Mouse (Mus musculus) lung, adult 2 months (tissue): ENCODE results near the gene Tchp.

ENCODE experiments used
- CTCF ChIP-seq: fragments of 200-500 bp; IDR thresholded peaks from 2 replicates; pipeline ENCODE4 v1.5.1; 2011; ENCODE audit warnings: mild to moderate bottlenecking, low read length, control low read depth; ENCODE audit not compliant: insufficient read depth
- POLR2A ChIP-seq: fragments of 200-500 bp; IDR thresholded peaks from 2 replicates; pipeline ENCODE4 v1.6.1; 2011; ENCODE audit warnings: low read depth, mild to moderate bottlenecking, control low read depth, low read length, borderline replicate concordance; ENCODE audit errors: extremely low read depth

GRCm38 (mm10) chr5:114737090-114737887 lies 29.7 kb downstream of the Tchp start:
- TF ChIP-seq CTCF = no peak
- TF ChIP-seq POLR2A = no peak
